Mouse (Mus musculus) liver, embryonic 13.5 days (tissue): ENCODE measurements around the gene Cited4. TPM values are rescaled to one million over a fixed set of nuclear protein-coding genes. Genes with fewer than 3 reads are reported as not detected.

Experiments
- ATAC-seq: fragments of 200-750 bp; cut with Nextera tagmentation; 2 replicates; pipeline ENCODE4 v1.8.0; 2017; ENCODE audit warnings: low read depth, mild to moderate bottlenecking, moderate number of reproducible peaks, moderate library complexity
- DNase-seq: peaks from one replicate; pipeline ENCODE4 v3.0.0; 2022
- H3K27ac ChIP-seq: fragments of 300-500 bp; sonication (generic); 2 replicates; pipeline ENCODE4 v1.5.1; 2015; ENCODE audit warnings: moderate library complexity, mild to moderate bottlenecking, inconsistent platforms
- H3K27me3 ChIP-seq: fragments of 300-500 bp; sonication (generic); 2 replicates; pipeline ENCODE4 v1.6.1; 2015; ENCODE audit warnings: mild to moderate bottlenecking, inconsistent platforms
- H3K36me3 ChIP-seq: fragments of 300-500 bp; sonication (generic); 2 replicates; pipeline ENCODE4 v1.6.1; 2015; ENCODE audit warnings: mild to moderate bottlenecking, inconsistent platforms
- H3K4me1 ChIP-seq: fragments of 300-500 bp; sonication (generic); replicated peaks from 2 replicates; pipeline ENCODE4 v1.6.1; 2015; ENCODE audit warnings: inconsistent platforms
- H3K4me2 ChIP-seq: fragments of 300-500 bp; sonication (generic); 2 replicates; pipeline ENCODE4 v1.6.1; 2015; ENCODE audit warnings: inconsistent platforms, mild to moderate bottlenecking, moderate library complexity
- H3K4me3 ChIP-seq: fragments of 300-500 bp; sonication (generic); replicated peaks from 2 replicates; pipeline ENCODE4 v1.5.1; 2015; ENCODE audit warnings: mild to moderate bottlenecking, inconsistent platforms
- H3K9ac ChIP-seq: fragments of 300-500 bp; sonication (generic); 2 replicates; pipeline ENCODE4 v1.6.1; 2015; ENCODE audit warnings: mild to moderate bottlenecking, inconsistent platforms
- H3K9me3 ChIP-seq: fragments of 300-500 bp; sonication (generic); replicated peaks from 2 replicates; pipeline ENCODE4 v1.6.1; 2016; ENCODE audit warnings: inconsistent platforms
- WGBS: fragments of 180-500 bp; shearing (Covaris S2); methylation state at CpG from one replicate; pipeline ENCODE4 v1.1.7; 2015; ENCODE audit not compliant: insufficient replicate concordance; 5-methylcytosine and 5-hydroxymethylcytosine counted together
- polyA plus RNA-seq: library from polyadenylated mRNA; unstranded; fragments of >200 nt; fragmentation: Nextera tagmentation; extraction: Ambion mirVana; gene quantifications from 2 replicates; pipeline ENCODE4 v1.2.1, GENCODE M21; 2015

Gene Cited4
- polyA plus RNA-seq, 1 experiment from 2014 or later: 124 TPM

DNA sequence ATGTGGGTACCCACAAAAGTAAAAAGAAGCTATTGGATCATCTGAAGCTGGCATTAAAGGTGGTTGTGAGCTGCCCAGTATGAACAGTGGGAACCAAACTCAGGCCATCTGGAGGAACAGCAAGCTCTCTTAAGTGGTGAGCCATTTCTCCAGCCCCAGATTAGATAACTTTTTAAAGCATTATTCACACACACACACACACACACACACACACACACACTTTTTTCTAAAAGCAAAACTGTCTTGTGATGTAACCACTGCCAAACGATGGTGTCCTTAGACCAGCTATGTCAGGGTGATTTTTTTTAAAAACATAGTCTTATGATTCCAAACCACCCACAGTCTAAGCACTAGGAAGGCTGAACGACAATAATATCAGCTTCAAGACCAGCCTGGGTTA is 1.8 kb upstream of the Cited4 start:
- Histone ChIP-seq H3K4me1 (peaks cover 65% of the 10 kb centered on the region), H3K36me3 (peaks cover 8% of the 10 kb centered on the region; the same call in 1 of the 2 replicates), H3K9me3 (no peaks in the 10 kb centered on the region), H3K4me3 (0 out of 2 replicates have a peak overlapping the region, but pooled peaks have one; percentile 94), H3K9ac (peak overlapping the region; percentile 69), H3K4me2 (peak overlapping the region; percentile 91), H3K27me3 (no peaks in the 10 kb centered on the region), H3K27ac (peak overlapping the region; percentile 94)
- no peak for DNase-seq
- WGBS: 16% methylated on average over 2 of the region's 2 CpGs
- ATAC-seq: no peak

DNA sequence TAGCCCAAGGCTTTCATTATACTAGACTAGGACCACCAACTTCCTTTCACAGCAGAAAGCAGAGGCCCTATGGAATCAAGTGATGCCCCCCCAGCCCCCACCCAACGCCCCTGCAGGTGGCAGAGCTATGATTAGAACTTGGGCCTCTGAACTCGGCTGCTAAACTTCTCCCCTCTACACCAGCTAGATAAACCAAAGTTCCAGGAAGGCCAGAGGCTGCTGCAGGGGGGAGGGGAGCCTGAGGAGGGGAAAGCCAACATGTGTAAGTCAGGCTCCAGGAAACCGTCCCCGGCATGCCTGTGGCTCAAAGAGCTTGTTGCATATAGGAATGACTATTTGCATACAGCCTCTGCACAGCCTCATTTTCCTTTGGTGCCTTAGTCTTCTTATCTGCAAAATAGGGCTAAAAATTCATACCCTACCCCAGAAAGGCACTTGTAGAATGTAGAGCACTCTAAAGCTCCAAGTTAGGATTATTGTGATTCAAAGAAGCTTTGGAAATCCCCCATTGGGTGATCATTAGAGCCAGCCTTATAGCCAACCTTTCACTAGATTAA is 1.1 kb upstream of the Cited4 start:
- Histone ChIP-seq H3K9me3 (no peaks in the 10 kb centered on the region), H3K36me3 (peaks cover 8% of the 10 kb centered on the region; the same call in 1 of the 2 replicates), H3K4me1 (peaks cover 72% of the 10 kb centered on the region), H3K4me2 (peak overlapping the region; percentile 91), H3K9ac (peak overlapping the region; percentile 69), H3K27ac (peak overlapping the region; percentile 94), H3K27me3 (no peaks in the 10 kb centered on the region), H3K4me3 (peak overlapping the region; percentile 94)
- peak; percentile 74 for ATAC-seq
- 4% methylated on average over 4 of the region's 4 CpGs for WGBS
- DNase-seq: peak; percentile 88

DNA sequence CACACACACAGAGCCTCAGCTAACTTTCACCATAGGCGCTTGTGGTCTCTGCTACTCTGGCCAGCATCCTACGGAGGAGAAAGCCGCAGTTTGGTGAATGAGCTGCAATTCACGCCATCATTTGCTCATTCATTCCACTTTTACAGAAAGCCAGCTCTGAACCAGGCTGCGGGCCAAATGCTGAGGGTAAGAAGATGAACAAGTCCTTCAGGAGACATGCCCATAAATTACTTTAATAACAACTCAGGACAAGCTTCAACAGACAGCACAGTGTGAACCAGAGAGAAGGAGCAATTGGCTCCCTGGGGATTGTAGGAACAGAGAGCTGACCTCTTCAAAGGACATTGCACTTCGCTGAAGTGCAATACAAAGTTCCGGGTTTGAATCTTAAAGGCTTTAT is 590 bp upstream of the Cited4 start:
- H3K4me2 ChIP-seq: peak overlapping the region; percentile 91
- no peak for ATAC-seq
- H3K9ac ChIP-seq: peak overlapping the region; percentile 69
- DNase-seq: no peak
- H3K9me3 ChIP-seq: no peaks in the 10 kb centered on the region
- peaks cover 77% of the 10 kb centered on the region for H3K4me1 ChIP-seq
- peak overlapping the region; percentile 94 for H3K27ac ChIP-seq
- peak overlapping the region; percentile 94 for H3K4me3 ChIP-seq
- WGBS: 44% methylated on average over 7 of the region's 7 CpGs
- H3K36me3 ChIP-seq: peaks cover 8% of the 10 kb centered on the region; the same call in 1 of the 2 replicates
- no peaks in the 10 kb centered on the region for H3K27me3 ChIP-seq

DNA sequence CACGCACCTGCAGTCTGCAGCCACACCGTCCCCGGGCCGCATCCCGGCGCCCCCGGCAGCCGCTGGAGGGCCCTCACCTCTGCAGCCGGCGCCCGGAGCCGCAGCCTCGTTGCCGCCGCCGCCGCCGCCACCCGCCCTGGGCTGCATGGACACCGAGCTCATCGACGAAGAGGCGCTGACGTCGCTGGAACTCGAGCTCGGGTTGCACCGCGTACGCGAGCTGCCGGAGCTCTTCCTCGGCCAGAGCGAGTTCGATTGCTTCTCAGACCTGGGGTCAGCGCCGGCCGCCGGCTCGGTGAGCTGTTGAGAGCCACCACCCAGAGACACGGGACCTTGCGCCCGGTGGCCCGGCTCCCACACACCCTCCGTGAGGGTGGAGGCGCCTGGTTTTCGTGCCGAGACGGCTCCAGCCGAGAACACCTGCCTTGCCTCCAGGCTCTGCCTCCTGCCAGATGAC is 701 bp downstream of the Cited4 start:
- peak overlapping the region; percentile 98 for H3K9ac ChIP-seq
- peaks cover 8% of the 10 kb centered on the region; the same call in 1 of the 2 replicates for H3K36me3 ChIP-seq
- ATAC-seq (peak; percentile 27), DNase-seq (peak; percentile 54)
- peak overlapping the region; percentile 94 for H3K4me3 ChIP-seq
- H3K9me3 ChIP-seq: no peaks in the 10 kb centered on the region
- WGBS: under 1% methylated on average over 50 of the region's 50 CpGs
- peak overlapping the region; percentile 96 for H3K27ac ChIP-seq
- H3K4me1 ChIP-seq: peaks cover 86% of the 10 kb centered on the region
- H3K4me2 ChIP-seq: peak overlapping the region; percentile 91
- H3K27me3 ChIP-seq: no peaks in the 10 kb centered on the region

DNA sequence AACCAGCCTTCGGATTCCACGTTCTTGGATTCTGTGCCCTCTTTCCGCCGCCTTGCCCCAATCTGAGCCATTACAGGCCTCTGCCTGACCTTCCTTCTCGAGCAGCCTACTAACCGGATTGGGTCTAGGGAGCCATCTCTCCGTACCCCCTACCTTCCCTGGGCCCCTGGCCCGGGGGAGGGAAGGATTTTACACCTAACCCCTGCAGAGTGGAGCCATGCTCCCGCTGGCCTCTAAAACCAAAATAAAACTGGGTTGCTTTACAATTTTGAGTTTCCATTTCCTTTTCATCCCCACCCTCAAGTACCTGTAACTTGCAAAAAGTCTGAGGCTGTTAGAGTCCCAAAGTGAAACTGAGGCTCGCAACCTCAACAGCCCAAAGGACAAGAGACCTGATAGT is 1.2 kb downstream of the Cited4 start:
- ATAC-seq (no peak), DNase-seq (no peak)
- Histone ChIP-seq H3K9ac (peak overlapping the region; percentile 98), H3K9me3 (no peaks in the 10 kb centered on the region), H3K27me3 (no peaks in the 10 kb centered on the region), H3K27ac (peak overlapping the region; percentile 96), H3K4me1 (peaks cover 86% of the 10 kb centered on the region), H3K36me3 (peaks cover 8% of the 10 kb centered on the region; the same call in 1 of the 2 replicates), H3K4me3 (peak overlapping the region; percentile 94), H3K4me2 (peak overlapping the region; percentile 91)
- WGBS: 10% methylated on average over 10 of the region's 10 CpGs

DNA sequence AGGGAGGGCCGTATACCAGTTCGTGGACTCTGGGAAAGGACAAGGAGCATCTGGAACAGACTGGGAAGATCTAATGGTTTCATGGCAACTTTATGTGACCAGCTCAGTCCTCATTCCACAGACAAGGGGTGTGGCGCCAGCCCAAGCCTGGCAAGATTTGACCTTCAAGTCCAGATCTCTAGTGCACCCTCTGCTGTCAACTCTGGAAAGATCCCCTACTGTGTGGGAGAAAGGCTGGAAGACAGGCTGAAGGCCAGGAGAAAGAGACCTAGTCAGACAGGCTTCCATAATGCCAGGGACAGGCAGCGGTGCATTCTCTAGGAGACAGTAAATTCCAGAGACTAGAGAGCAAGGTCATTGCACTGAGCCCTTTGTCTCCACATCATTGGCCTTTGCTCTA is 2.2 kb downstream of the Cited4 start:
- peak; percentile 59 for DNase-seq
- Histone ChIP-seq H3K27ac (peak overlapping the region; percentile 96), H3K27me3 (no peaks in the 10 kb centered on the region), H3K36me3 (peaks cover 8% of the 10 kb centered on the region; the same call in 1 of the 2 replicates), H3K4me2 (peak overlapping the region; percentile 91), H3K9me3 (no peaks in the 10 kb centered on the region), H3K4me3 (peak overlapping the region; percentile 94), H3K9ac (peak overlapping the region; percentile 98), H3K4me1 (peaks cover 86% of the 10 kb centered on the region)
- no peak for ATAC-seq
- 70% methylated on average over 4 of the region's 4 CpGs for WGBS

DNA sequence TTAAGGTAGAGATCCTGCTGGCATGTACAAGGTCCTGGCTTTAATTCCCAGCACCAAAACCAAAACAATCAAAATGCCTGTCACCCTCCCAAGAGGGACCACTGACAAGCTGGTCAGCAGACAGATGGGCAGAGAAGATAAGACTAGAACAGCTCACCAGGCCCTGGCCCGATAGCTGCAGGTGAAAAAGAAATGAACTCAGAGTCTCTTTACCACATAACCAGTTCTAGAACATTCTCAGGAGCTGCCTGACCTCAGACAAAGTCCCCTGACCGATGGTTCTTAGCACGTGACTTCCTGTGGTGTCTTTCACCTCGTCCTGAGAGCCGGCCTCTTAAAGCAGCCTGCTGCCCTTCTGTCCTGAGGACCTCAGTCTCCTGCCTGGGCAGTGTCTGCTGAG is 3.2 kb downstream of the Cited4 start:
- DNase-seq (peak; percentile 58), ATAC-seq (no peak)
- Histone ChIP-seq H3K27ac (peak overlapping the region; percentile 96), H3K4me1 (peaks cover 89% of the 10 kb centered on the region), H3K4me3 (no peak overlapping the region), H3K9ac (0 out of 2 replicates have a peak overlapping the region, but pooled peaks have one; percentile 98), H3K9me3 (no peaks in the 10 kb centered on the region), H3K36me3 (peaks cover 8% of the 10 kb centered on the region; the same call in 1 of the 2 replicates), H3K4me2 (peak overlapping the region; percentile 91), H3K27me3 (no peaks in the 10 kb centered on the region)
- WGBS: 37% methylated on average over 5 of the region's 5 CpGs

DNA sequence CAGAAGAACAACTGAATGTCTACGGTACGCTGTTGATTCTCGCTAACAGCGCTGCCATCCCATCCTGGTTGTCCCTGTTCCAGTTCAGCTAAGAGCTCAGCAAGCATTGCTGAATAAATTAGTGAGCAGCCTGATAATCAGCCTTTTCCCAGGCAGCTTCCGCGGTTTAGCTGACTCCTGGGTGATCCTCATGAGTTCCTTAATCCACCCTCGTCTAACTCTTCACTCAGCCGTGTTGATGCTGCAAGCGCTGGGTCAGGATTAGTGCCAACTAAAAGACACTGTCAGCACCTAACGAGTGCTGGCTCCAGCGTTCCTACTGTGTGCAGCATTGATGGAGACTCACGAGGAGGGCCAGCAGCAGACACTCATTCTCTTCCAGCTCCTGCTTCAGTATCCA is 4.7 kb downstream of the Cited4 start:
- Histone ChIP-seq H3K9ac (no peak overlapping the region), H3K4me1 (peaks cover 87% of the 10 kb centered on the region), H3K36me3 (peaks cover 8% of the 10 kb centered on the region; the same call in 1 of the 2 replicates), H3K27ac (peak overlapping the region; percentile 96), H3K9me3 (no peaks in the 10 kb centered on the region), H3K4me3 (no peak overlapping the region), H3K27me3 (no peaks in the 10 kb centered on the region), H3K4me2 (no peak overlapping the region)
- no peak for DNase-seq
- ATAC-seq: no peak
- WGBS: 49% methylated on average over 12 of the region's 12 CpGs

DNA sequence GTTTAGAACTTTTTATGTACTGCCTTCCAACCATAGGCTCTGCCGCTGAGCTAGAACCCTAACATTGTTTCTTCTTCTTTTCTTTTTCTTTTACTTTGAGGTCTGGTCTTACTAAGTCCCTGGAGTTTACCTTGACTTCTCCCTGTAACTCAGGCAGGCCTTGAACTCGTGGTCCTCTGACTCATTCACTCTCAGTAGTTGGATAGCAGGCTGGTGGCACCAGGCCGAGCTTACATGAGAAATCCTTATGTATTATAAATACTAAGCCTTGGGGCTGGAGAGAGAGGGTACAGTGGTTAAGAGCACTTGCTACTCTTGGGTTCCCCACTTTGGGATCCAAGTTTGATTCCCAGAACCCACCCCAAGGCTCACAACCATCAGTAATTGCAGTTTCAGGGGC is 7.2 kb downstream of the Cited4 start:
- peak overlapping the region; percentile 96 for H3K27ac ChIP-seq
- peak overlapping the region; percentile 24 for H3K9ac ChIP-seq

DNA sequence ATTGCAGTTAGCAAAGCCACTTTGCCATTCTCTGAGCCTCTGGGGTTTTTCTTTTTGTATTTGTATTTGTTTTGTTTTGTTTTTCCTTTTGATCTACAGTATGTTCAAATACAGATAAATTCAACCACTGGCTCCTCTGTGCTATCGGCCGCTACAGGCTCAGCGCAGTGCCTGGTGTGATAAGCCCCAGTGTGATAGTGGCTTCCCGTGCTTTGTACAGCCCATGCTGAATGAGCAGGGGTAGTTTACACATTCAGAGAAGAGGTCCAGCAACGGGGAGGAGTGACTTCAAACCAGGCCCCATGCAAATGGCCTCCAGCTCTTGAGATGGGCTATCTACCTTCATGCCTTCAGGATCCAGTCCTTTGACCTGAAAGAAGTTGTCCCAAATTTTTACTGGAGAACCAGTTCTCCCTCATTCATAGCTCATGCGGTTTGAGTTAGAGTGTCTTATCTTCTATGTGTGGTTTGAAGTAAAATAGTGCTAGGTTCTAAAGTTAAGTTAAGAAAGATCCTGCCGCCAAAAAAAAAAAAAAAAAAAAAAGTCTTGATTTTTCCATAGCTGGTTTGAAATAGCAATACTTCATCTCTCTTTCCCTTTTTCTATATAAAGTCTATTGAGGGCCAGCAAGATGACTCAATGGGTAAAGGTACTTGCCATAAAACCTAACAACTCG is 8.5 kb downstream of the Cited4 start:
- 14% methylated on average over 8 of the region's 8 CpGs for WGBS
- H3K9ac ChIP-seq: peak overlapping the region; percentile 60
- ATAC-seq: peak; percentile 99
- H3K4me2 ChIP-seq: peak overlapping the region; percentile 59
- H3K4me1 ChIP-seq: peaks cover 92% of the 10 kb centered on the region
- no peaks in the 10 kb centered on the region for H3K9me3 ChIP-seq
- peak overlapping the region; percentile 96 for H3K27ac ChIP-seq
- H3K27me3 ChIP-seq: no peaks in the 10 kb centered on the region
- DNase-seq: peak; percentile 92
- no peak overlapping the region for H3K4me3 ChIP-seq
- H3K36me3 ChIP-seq: no peaks in the 10 kb centered on the region

More for the DNA sequence above, 7.2 kb downstream of the Cited4 start:
- ATAC-seq (no peak), DNase-seq (no peak)
- Histone ChIP-seq H3K4me2 (no peak overlapping the region), H3K36me3 (peaks cover 4% of the 10 kb centered on the region; the same call in 1 of the 2 replicates), H3K27me3 (no peaks in the 10 kb centered on the region), H3K4me3 (no peak overlapping the region), H3K9me3 (no peaks in the 10 kb centered on the region), H3K4me1 (peaks cover 92% of the 10 kb centered on the region)
- 69% methylated on average over 3 of the region's 3 CpGs for WGBS

DNA sequence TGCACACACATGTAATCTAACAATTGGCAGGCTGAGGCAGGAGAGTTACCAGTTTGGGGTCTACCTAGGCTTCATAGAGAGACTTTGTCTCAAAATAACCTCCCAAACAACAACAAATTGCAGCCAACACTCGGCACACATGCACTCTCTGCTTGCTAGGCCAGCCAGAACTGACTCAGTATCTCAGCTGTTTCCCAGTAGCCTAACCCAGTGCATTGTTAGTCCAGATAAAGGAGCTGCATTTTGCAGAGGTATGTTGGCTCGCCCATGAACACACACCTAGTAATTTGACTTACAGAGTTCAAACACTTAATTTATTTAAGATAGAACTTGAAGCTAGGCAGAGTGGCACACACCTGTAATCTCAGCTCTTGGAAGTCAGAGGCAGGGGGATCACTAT is 9.3 kb downstream of the Cited4 start:
- no peak overlapping the region for H3K4me3 ChIP-seq
- no peaks in the 10 kb centered on the region for H3K27me3 ChIP-seq
- no peaks in the 10 kb centered on the region for H3K36me3 ChIP-seq
- peak overlapping the region; percentile 96 for H3K27ac ChIP-seq
- H3K4me2 ChIP-seq: peak overlapping the region; percentile 25
- H3K9me3 ChIP-seq: no peaks in the 10 kb centered on the region
- peak overlapping the region; percentile 33 for H3K9ac ChIP-seq
- H3K4me1 ChIP-seq: peaks cover 91% of the 10 kb centered on the region
- DNase-seq (peak; percentile 62), ATAC-seq (peak; percentile 73)
- WGBS: 19% methylated on average over 2 of the region's 2 CpGs
